Mouse (Mus musculus) neural tube, embryonic 15.5 days (tissue): ENCODE results near the gene Gsdme. TPM values are rescaled to one million over a fixed set of nuclear protein-coding genes. Genes with fewer than 3 reads are reported as not detected.

Source experiments
- ATAC-seq: fragments of 200-750 bp; cut with Nextera tagmentation; 2 replicates; pipeline ENCODE4 v1.8.0; 2017; ENCODE audit warnings: mild to moderate bottlenecking, moderate TSS enrichment, moderate library complexity; ENCODE audit not compliant: low FRiP score
- H3K27ac ChIP-seq: fragments of 300-500 bp; sonication (generic); replicated peaks from 2 replicates; pipeline ENCODE4 v1.5.1; 2015; ENCODE audit warnings: mild to moderate bottlenecking, inconsistent platforms
- H3K27me3 ChIP-seq: fragments of 300-500 bp; sonication (generic); replicated peaks from 2 replicates; pipeline ENCODE4 v1.6.1; 2015; ENCODE audit warnings: inconsistent platforms
- H3K36me3 ChIP-seq: fragments of 300-500 bp; sonication (generic); 2 replicates; pipeline ENCODE4 v1.6.1; 2015; ENCODE audit warnings: inconsistent platforms
- H3K4me1 ChIP-seq: fragments of 300-500 bp; sonication (generic); 2 replicates; pipeline ENCODE4 v1.6.1; 2015; ENCODE audit warnings: inconsistent platforms
- H3K4me2 ChIP-seq: fragments of 300-500 bp; sonication (generic); 2 replicates; pipeline ENCODE4 v1.6.1; 2015; ENCODE audit warnings: inconsistent platforms, mild to moderate bottlenecking, moderate library complexity
- H3K4me3 ChIP-seq: fragments of 300-500 bp; sonication (generic); replicated peaks from 2 replicates; pipeline ENCODE4 v1.5.1; 2015; ENCODE audit warnings: mild to moderate bottlenecking, inconsistent platforms
- H3K9ac ChIP-seq: fragments of 300-500 bp; sonication (generic); replicated peaks from 2 replicates; pipeline ENCODE4 v1.6.1; 2015; ENCODE audit warnings: mild to moderate bottlenecking, inconsistent platforms
- H3K9me3 ChIP-seq: fragments of 300-500 bp; sonication (generic); replicated peaks from 2 replicates; pipeline ENCODE4 v1.6.1; 2016; ENCODE audit warnings: inconsistent platforms
- WGBS: fragments of 180-500 bp; shearing (Covaris S2); methylation state at CpG from one replicate; pipeline ENCODE4 v1.1.7; 2015; ENCODE audit warnings: mixed read lengths; 5-methylcytosine and 5-hydroxymethylcytosine counted together
- polyA plus RNA-seq: library from polyadenylated mRNA; unstranded; fragments of >200 nt; fragmentation: Nextera tagmentation; extraction: Ambion mirVana; gene quantifications from 2 replicates; pipeline ENCODE4 v1.2.1, GENCODE M21; 2015

The Gsdme gene
- polyA plus RNA-seq = 76.3 and 86.0 TPM in 2 replicates

- H3K4me3 ChIP-seq = no peak within 1 kb of the TSS
- 80% methylated on average over 6 of the region's 6 CpGs for WGBS
- ATAC-seq = no peak
These were observed at the start of gene Gsdme for GRCm38 (mm10) chr6:50263670-50264069. Gene Gsdme (minus strand): TSS chr6:50263862.

GRCm38 (mm10) chr6:50312647-50313046, 49.0 kb upstream of the Gsdme start:
- H3K27me3 ChIP-seq = no peaks in the 10 kb centered on the region
- H3K27ac ChIP-seq = no peak overlapping the region
- H3K4me2 ChIP-seq = no peak overlapping the region
- no peak overlapping the region for H3K9ac ChIP-seq
- H3K4me3 ChIP-seq = no peak overlapping the region
- no peaks in the 10 kb centered on the region for H3K36me3 ChIP-seq
- WGBS = 53% methylated on average over 4 of the region's 4 CpGs
- no peaks in the 10 kb centered on the region for H3K9me3 ChIP-seq
- peak; percentile 70; the same call in 1 of the 2 replicates for ATAC-seq
- H3K4me1 ChIP-seq = no peaks in the 10 kb centered on the region

More at GRCm38 (mm10) chr6:50263670-50264069, at the start of gene Gsdme:
- H3K27ac ChIP-seq = no peak within 1 kb of the TSS
- no peaks in the 10 kb centered on the region for H3K9me3 ChIP-seq
- H3K9ac ChIP-seq = no peak within 1 kb of the TSS
- no peaks in the 10 kb centered on the region for H3K36me3 ChIP-seq
- no peaks in the 10 kb centered on the region for H3K27me3 ChIP-seq
- H3K4me1 ChIP-seq = peaks cover 33% of the 10 kb centered on the region
- no peak within 1 kb of the TSS for H3K4me2 ChIP-seq

GRCm38 (mm10) chr6:50309019-50309418, 45.4 kb upstream of the Gsdme start:
- H3K4me3 ChIP-seq = no peak overlapping the region
- H3K36me3 ChIP-seq = no peaks in the 10 kb centered on the region
- H3K9me3 ChIP-seq = no peaks in the 10 kb centered on the region
- ATAC-seq = no peak
- H3K9ac ChIP-seq = no peak overlapping the region
- no peak overlapping the region for H3K27ac ChIP-seq
- H3K27me3 ChIP-seq = no peaks in the 10 kb centered on the region
- 42% methylated on average over 6 of the region's 6 CpGs for WGBS
- no peak overlapping the region for H3K4me2 ChIP-seq
- no peaks in the 10 kb centered on the region for H3K4me1 ChIP-seq

GRCm38 (mm10) chr6:50306625-50307024, 43.0 kb upstream of the Gsdme start:
- Histone ChIP-seq H3K4me3 (no peak overlapping the region), H3K4me1 (no peaks in the 10 kb centered on the region), H3K27me3 (no peaks in the 10 kb centered on the region), H3K4me2 (no peak overlapping the region), H3K9ac (no peak overlapping the region), H3K9me3 (no peaks in the 10 kb centered on the region), H3K27ac (no peak overlapping the region), H3K36me3 (no peaks in the 10 kb centered on the region)
- no peak for ATAC-seq
- 82% methylated on average over 4 of the region's 4 CpGs for WGBS

- Histone ChIP-seq H3K27me3 (no peaks in the 10 kb centered on the region), H3K36me3 (no peaks in the 10 kb centered on the region), H3K4me3 (no peak overlapping the region), H3K4me1 (no peaks in the 10 kb centered on the region), H3K9ac (no peak overlapping the region), H3K9me3 (no peaks in the 10 kb centered on the region), H3K27ac (no peak overlapping the region), H3K4me2 (no peak overlapping the region)
- WGBS = 64% methylated on average over 4 of the region's 4 CpGs
- ATAC-seq = peak; percentile 31; the same call in 1 of the 2 replicates
These were observed 41.4 kb upstream of the Gsdme start for GRCm38 (mm10) chr6:50304949-50305491.

GRCm38 (mm10) chr6:50301121-50301520, 37.5 kb upstream of the Gsdme start:
- Histone ChIP-seq H3K9ac (no peak overlapping the region), H3K4me3 (no peak overlapping the region), H3K9me3 (no peaks in the 10 kb centered on the region), H3K4me1 (no peaks in the 10 kb centered on the region), H3K27me3 (no peaks in the 10 kb centered on the region), H3K27ac (no peak overlapping the region), H3K4me2 (no peak overlapping the region), H3K36me3 (no peaks in the 10 kb centered on the region)
- WGBS = 67% methylated on average over 7 of the region's 7 CpGs
- no peak for ATAC-seq

- Histone ChIP-seq H3K27me3 (no peaks in the 10 kb centered on the region), H3K9me3 (no peaks in the 10 kb centered on the region), H3K4me2 (no peak overlapping the region), H3K9ac (no peak overlapping the region), H3K27ac (no peak overlapping the region), H3K36me3 (no peaks in the 10 kb centered on the region), H3K4me1 (no peaks in the 10 kb centered on the region), H3K4me3 (no peak overlapping the region)
- WGBS = 40% methylated on average over 6 of the region's 6 CpGs
- no peak for ATAC-seq
These were observed 37.0 kb upstream of the Gsdme start for GRCm38 (mm10) chr6:50300622-50301021.

GRCm38 (mm10) chr6:50299071-50299470, 35.4 kb upstream of the Gsdme start:
- Histone ChIP-seq H3K27me3 (no peaks in the 10 kb centered on the region), H3K9ac (no peak overlapping the region), H3K4me2 (no peak overlapping the region), H3K36me3 (no peaks in the 10 kb centered on the region), H3K9me3 (no peaks in the 10 kb centered on the region), H3K4me3 (no peak overlapping the region), H3K27ac (no peak overlapping the region), H3K4me1 (no peaks in the 10 kb centered on the region)
- WGBS = 88% methylated on average over 7 of the region's 7 CpGs
- no peak for ATAC-seq

- Histone ChIP-seq H3K27ac (no peak overlapping the region), H3K9me3 (no peaks in the 10 kb centered on the region), H3K4me1 (no peaks in the 10 kb centered on the region), H3K36me3 (no peaks in the 10 kb centered on the region), H3K27me3 (no peaks in the 10 kb centered on the region), H3K9ac (no peak overlapping the region), H3K4me2 (no peak overlapping the region), H3K4me3 (no peak overlapping the region)
- WGBS = 94% methylated on average over 9 of the region's 9 CpGs
- no peak for ATAC-seq
These were observed 34.0 kb upstream of the Gsdme start for GRCm38 (mm10) chr6:50297671-50298070.

- WGBS = 72% methylated on average over 10 of the region's 10 CpGs
- H3K27me3 ChIP-seq = no peaks in the 10 kb centered on the region
- ATAC-seq = no peak
- no peaks in the 10 kb centered on the region for H3K4me1 ChIP-seq
- H3K4me3 ChIP-seq = no peak overlapping the region
- H3K36me3 ChIP-seq = no peaks in the 10 kb centered on the region
- H3K4me2 ChIP-seq = no peak overlapping the region
- H3K9ac ChIP-seq = no peak overlapping the region
- H3K9me3 ChIP-seq = no peaks in the 10 kb centered on the region
- H3K27ac ChIP-seq = no peak overlapping the region
These were observed 31.5 kb upstream of the Gsdme start for GRCm38 (mm10) chr6:50295136-50295535.

- Histone ChIP-seq H3K4me3 (no peak overlapping the region), H3K9me3 (no peaks in the 10 kb centered on the region), H3K27ac (no peak overlapping the region), H3K4me1 (no peaks in the 10 kb centered on the region), H3K36me3 (no peaks in the 10 kb centered on the region), H3K9ac (no peak overlapping the region), H3K27me3 (no peaks in the 10 kb centered on the region), H3K4me2 (no peak overlapping the region)
- peak; percentile 53 for ATAC-seq
- WGBS = 33% methylated on average over 1 of the region's 1 CpGs
These were observed 30.5 kb upstream of the Gsdme start for GRCm38 (mm10) chr6:50294128-50294527.

- no peaks in the 10 kb centered on the region for H3K27me3 ChIP-seq
- whole genome bisulfite sequencing = 94% methylated on average over 4 of the region's 4 CpGs
- no peak overlapping the region for H3K4me2 ChIP-seq
- no peak overlapping the region for H3K4me3 ChIP-seq
- ATAC-seq = no peak
- no peaks in the 10 kb centered on the region for H3K4me1 ChIP-seq
- no peaks in the 10 kb centered on the region for H3K9me3 ChIP-seq
- no peaks in the 10 kb centered on the region for H3K36me3 ChIP-seq
- no peak overlapping the region for H3K27ac ChIP-seq
- no peak overlapping the region for H3K9ac ChIP-seq
These were observed 28.0 kb upstream of the Gsdme start for GRCm38 (mm10) chr6:50291650-50292049.
